Mouse (Mus musculus): ENCODE data around the gene Mill2.

Gene Mill2

DNA sequence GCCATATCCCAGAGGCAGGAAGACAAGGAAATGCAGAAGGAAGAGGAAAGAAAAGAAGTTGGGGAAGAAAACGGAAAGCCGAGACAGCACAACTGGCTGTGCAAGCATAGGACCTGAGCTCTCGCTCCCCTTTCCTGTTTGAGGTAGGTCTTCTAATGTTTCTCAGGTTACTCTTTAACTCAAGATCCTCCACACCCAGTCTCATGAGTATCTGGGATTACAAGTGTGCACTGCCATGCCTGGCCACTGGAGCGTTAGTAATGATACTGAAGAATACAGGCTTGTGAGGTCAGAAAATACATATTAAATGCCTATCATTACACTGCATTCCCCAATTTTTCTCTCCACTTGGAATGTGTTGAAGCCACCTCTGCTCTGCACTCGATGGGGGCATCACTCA lies 35.6 kb downstream of the Mill2 start:
- DNase-seq (ENCODE audit: low spot score in 2 of 2): no peak

GRCm38 (mm10) chr7:18878691-18879090 lies 38.9 kb downstream of the Mill2 start:
- no peak for DNase-seq (ENCODE audit: low spot score in 2 of 2)

GRCm38 (mm10) chr7:18883991-18884744 lies 44.4 kb downstream of the Mill2 start:
- DNase-seq (ENCODE audit: low spot score in 2 of 2): peak in 1 of 2 experiments; percentile 18

- no peak for DNase-seq (ENCODE audit: low spot score in 2 of 2)
Observed at GRCm38 (mm10) chr7:18884745-18885422, 45.1 kb downstream of the Mill2 start.

DNA sequence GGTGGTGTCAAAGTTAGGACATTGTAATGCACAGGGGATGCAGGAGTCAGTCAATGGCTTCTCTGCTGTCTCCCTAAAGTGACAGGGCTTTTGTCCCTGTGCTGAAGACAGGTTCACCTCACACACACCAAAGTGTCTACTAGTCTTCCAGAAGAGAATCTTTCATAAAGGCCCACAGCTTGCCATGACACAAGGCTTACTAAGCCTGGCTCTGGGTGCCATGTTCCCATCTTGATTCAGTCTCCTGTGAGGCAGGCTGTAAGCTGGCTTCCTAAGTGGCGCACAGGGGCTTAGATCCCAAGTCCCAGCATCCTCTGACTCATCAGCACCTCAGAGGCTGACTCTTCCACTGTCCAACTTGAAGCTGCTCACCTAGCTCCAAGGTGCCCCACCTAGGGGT lies 47.2 kb downstream of the Mill2 start:
- no peak for DNase-seq (ENCODE audit: low spot score in 2 of 2)

- no peak for DNase-seq (ENCODE audit: low spot score in 2 of 2)
Observed at GRCm38 (mm10) chr7:18890848-18891247, 51.1 kb downstream of the Mill2 start.

DNA sequence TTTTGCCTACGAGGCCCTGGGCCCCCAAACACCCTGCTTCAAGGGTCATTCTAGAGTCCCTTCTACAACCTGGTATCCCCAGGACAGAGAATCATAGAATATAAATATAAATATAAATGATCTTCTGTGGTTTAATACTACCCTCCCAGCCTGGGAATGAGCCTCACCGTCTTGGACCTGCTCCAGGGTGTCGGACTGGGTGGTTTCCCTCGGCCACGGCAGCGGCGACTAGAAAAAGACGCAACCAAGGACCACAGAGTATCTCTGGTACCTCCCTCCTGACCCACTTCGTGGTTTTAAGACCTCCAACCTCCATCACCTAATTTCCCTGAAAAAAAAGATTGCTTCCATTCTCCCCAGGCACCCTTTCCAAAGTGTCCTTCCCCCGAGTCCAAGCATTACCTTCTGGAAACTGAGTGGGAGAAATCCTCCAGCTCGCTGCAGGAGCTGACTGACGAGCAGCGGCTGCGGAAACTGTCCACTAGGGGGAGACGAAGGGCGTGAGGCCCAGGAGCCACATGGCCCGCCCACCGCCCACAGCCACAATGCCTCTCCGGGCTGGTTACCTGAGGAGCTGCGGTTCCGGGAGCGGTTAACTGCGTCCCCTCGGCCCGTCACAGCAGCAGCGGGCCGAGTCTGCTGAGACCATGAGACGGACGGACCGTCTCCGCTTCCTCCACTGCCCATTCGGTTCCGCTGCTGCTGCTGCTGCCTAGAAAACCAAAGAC lies 52.3 kb downstream of the Mill2 start:
- DNase-seq (ENCODE audit: low spot score in 2 of 2): peak; percentile 72 to 79

DNA sequence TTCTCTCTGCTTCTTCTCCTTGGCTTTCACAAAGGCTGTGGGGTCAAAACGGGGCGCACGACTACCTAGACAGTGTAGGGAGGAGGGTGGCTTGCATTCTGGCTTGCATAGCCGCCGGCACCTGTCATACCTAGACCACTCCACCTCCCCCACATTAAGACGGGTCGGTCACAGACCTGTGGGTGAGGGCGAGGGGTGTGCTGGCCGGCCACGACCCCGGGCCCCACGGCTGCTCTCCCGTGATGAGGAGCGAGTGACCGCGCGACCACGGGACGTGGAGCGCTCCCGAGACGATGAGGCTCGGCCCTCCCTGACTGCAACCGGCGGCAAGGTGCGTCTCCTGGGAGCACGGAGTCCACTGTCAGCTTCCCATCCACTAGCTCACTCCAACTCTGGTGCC lies 53.2 kb downstream of the Mill2 start:
- DNase-seq (ENCODE audit: low spot score in 2 of 2): no peak

DNA sequence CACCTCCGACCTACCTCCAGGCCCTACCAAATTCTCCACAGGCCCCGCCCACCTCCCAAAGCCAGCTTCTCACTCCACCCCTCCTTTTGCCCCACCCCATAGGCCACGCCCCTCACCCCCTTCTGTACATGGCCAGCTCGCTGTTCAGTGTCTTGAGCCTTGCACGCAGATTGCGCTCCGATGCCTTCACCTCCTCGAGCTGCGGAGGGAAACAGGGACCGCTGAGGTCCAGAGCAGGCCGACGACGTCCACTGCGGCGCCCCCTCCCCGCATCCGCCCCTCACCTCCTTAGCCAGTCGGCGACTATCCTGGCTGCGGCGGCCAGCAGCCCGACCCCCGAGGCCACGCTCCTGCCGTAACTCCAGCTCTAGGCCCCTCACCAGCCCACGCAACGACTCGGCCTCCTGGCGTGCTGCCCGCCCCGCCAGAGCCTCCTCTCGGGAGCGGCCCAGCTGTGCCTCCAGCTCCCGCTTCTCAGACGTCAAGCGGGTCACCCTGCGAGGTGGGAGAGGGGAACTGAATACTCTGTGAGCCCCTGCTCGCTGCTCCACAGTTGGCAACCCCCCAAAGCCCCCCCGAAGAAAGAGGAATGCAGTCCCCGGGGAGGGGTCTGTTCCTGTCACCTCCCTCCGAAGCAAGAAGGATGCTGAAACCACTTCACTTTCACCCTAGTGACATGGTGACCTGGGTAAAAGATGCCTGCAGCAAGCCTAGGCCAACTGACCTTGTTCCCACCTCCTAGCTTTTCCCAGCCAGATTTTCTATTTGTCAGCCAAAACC lies 54.1 kb downstream of the Mill2 start:
- peak; percentile 42 to 45 for DNase-seq (ENCODE audit: low spot score in 2 of 2)

- DNase-seq (ENCODE audit: low spot score in 2 of 2): no peak
Observed at GRCm38 (mm10) chr7:18896536-18896935, 56.8 kb downstream of the Mill2 start.

GRCm38 (mm10) chr7:18900513-18900912 lies 60.7 kb downstream of the Mill2 start:
- no peak for DNase-seq (ENCODE audit: low spot score in 2 of 2)

DNA sequence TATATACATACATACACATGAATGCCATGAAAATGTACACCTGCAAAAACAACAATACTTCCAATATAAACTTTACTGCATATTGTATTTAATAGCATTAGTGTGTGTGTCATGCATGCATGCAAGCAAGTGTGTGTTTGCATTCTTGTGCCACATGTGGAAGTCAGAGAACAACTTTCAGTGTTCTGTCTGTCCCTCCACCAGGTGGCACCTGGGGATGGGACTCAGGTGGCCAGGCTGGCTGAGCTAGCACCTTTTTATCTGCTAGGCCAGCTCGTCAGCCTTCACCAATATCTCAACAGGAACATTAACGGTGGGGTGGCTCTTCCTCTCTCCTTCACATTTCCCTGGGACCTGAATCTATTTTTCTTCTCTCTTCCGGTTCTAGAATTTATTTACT lies 62.7 kb downstream of the Mill2 start:
- no peak for DNase-seq (ENCODE audit: low spot score in 2 of 2)

- no peak for DNase-seq (ENCODE audit: low spot score in 2 of 2)
Observed at GRCm38 (mm10) chr7:18904971-18905370, 65.2 kb downstream of the Mill2 start.

DNA sequence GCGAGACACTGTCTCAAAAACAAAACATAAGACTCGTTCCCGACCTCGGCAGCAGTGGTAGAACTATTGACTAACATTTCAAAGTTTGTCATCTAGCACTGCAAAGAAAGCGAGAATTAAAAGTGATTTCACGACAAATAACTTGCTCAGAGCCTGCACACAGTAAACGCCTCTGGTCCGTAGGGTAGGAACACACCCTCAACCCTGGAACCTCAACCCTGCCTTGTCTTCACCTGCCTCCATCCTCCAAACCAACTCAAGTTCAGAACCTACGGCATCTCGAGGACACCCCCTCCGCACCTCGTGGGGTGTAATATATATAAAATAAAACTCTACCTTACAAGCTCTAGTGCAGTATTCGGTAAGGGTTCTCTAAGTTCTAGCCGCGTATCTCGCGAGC lies 70.0 kb downstream of the Mill2 start:
- DNase-seq (ENCODE audit: low spot score in 2 of 2): no peak

DNA sequence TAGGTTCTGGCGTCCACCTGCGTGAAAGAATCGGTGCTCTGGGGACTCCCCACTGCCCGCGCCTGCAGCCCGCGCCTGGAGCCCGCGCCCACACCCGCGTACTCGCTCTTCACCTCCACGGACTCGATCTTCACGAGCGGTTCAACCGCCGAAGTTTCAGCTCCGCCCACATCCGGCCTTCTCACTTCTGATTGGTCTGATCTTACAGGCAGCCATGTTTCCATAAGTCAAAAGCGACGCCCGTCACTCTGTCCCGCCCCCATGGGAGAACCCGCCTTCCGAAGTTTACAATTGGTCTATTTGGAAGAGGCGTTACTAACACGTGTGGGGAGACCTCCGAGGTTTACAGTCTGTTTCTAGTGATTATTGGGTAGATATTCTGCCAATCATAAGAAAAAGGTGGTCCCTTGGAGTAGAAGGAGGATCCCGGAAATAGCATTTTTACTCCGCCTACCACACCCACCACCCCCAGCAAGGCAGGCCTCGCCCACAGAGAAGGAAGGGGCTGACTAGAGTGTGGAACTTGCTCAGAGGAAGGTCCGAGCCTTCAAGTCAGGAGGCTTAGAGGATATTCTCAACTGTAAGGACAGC lies 70.6 kb downstream of the Mill2 start, which contains the start of gene Ccdc61:
Ccdc61 (minus strand) TSS at position 175 of the 591 bp plus-strand sequence.
- DNase-seq (ENCODE audit: low spot score in 2 of 2): peak; percentile 92 to 97

Data from urinary bladder, adult 18-20 months (tissue).